Comparison of ENCODE assay signal across 9 mouse cellular contexts in the genomic region with DNA sequence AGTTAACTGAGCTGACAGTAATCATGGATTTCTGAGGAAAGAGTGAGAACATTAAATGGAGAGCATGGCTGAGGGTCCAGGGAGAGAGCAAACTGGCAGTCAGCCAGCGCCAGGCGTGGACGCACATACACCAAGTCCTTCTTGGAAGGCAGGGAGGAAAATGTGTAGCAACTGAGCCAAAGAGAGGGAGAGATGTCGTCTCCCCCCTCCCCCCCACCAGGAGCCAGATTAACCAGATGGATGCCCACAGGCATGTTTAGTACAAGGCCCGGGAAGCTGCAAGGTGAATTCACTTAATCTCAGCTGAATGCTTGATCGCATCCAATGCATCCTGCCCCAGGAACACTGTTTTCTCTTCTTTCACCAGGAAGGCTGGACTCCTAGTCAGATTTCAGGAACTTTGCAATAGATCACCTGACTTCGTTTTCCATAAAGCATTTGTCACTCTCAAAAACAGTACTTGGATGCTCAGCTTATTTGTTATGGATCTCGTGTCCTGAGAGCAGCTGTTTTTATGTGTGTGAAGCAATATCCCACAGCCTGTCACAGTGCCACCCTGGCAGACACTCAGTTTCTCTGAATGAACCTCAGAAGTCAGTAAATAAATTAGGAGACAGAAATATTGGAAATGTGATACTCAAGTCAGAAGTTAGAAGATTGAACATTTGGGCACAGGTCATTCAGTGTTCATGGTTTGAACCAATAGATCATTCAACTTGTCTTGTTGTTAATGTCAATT.
DNase-seq lines count a peak whose midpoint lies in the region; ATAC-seq lines count a peak whose summit lies in the region.
"Had no signal": no experiment of that assay in that cellular context is flagged by ENCODE, and none has a peak within 500 bp of the region (broad histone marks: within the 10 kb centered on the region; RNA-seq: fewer than 3 reads in every experiment).

No protein-coding gene starts in this region.

- peak; percentile 46; the same call in 1 of the 2 replicates for ATAC-seq in hindbrain, embryonic 13.5 days (ENCODE audit: low FRiP score)
- no peak for ATAC-seq in hindbrain, embryonic 12.5 days (ENCODE audit: low FRiP score)
- ATAC-seq in CD4-positive, CD25-positive, alpha-beta regulatory T cell, adult 4 months = no peak

- 55% methylated on average over 8 of the region's 8 CpGs for WGBS in hindbrain, embryonic 13.5 days
- 59% methylated on average over 8 of the region's 8 CpGs for WGBS in hindbrain, embryonic 12.5 days

- peaks cover 8% of the 10 kb centered on the region; the same call in 1 of the 2 replicates for H3K4me1 ChIP-seq in hindbrain, embryonic 13.5 days (replicated peaks)
- no peaks in the 10 kb centered on the region for H3K4me1 ChIP-seq in hindbrain, embryonic 12.5 days

- no peak overlapping the region for H3K27ac ChIP-seq in hindbrain, embryonic 13.5 days
- H3K27ac ChIP-seq in hindbrain, embryonic 12.5 days = no peak overlapping the region

- no peak overlapping the region for H3K4me3 ChIP-seq in hindbrain, embryonic 13.5 days
- H3K4me3 ChIP-seq in hindbrain, embryonic 12.5 days = no peak overlapping the region
- H3K4me3 ChIP-seq: myocyte had no signal

- DNase-seq in adrenal gland, adult 2 months = peak; percentile 50
- no peak for DNase-seq in adrenal gland, adult 8-10 months
- DNase-seq in brain, adult 2 months (ENCODE audit: low read depth, low spot score) = peak; percentile 14
- peak; percentile 63 to 73 for DNase-seq in kidney, postnatal 4 days
- no peak for DNase-seq in layer of hippocampus, postnatal 10 days (ENCODE audit: low spot score in 2 of 2)

- no peaks in the 10 kb centered on the region for H3K27me3 ChIP-seq in hindbrain, embryonic 13.5 days
- H3K27me3 ChIP-seq in hindbrain, embryonic 12.5 days = no peaks in the 10 kb centered on the region

- no peak overlapping the region for H3K4me2 ChIP-seq in hindbrain, embryonic 13.5 days
- no peak overlapping the region for H3K4me2 ChIP-seq in hindbrain, embryonic 12.5 days (replicated peaks)

- no peaks in the 10 kb centered on the region for H3K9me3 ChIP-seq in hindbrain, embryonic 13.5 days
- H3K9me3 ChIP-seq in hindbrain, embryonic 12.5 days (replicated peaks) = no peaks in the 10 kb centered on the region

- no peak overlapping the region for H3K9ac ChIP-seq in hindbrain, embryonic 13.5 days
- H3K9ac ChIP-seq in hindbrain, embryonic 12.5 days = no peak overlapping the region

- no peaks in the 10 kb centered on the region for H3K36me3 ChIP-seq in hindbrain, embryonic 13.5 days
- H3K36me3 ChIP-seq in hindbrain, embryonic 12.5 days = no peaks in the 10 kb centered on the region

Comparison
In these comparisons a context has a peak if more than half of its experiments do, and no peak if none do; other contexts are left out.
1. DNase-seq: peak in adrenal gland, adult 2 months (single experiment), brain, adult 2 months (single experiment) and kidney, postnatal 4 days (2 of 2); none in adrenal gland, adult 8-10 months (single experiment) and layer of hippocampus, postnatal 10 days (0 of 2).